Mouse (Mus musculus): ENCODE data around the gene Ace2.

DNA sequence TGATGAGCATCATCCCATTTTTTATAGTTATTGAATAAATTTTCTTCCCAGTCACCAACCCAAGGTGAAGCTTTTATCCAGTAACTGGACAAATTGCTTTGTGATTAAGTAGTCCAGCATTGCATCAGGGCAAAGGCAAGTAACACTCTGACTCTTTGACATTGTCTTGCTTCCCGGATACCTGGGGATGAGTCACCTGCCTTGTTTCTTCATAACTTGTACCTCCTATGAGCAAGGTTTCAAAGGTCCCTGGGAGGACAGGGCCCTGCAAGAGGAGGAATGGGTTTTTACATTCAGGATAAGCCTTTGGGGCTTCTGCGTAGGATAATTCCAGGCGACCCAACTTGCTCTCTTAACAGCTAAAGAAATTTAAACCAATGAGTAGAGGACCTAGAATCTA lies 15.2 kb upstream of the Ace2 start:
- TF ChIP-seq CTCF (IDR thresholded peaks at IDR 0.05; ENCODE audit: borderline replicate concordance, insufficient read depth, low read depth, low read length): no peak
- no peak for TF ChIP-seq POLR2A (IDR thresholded peaks at IDR 0.05; ENCODE audit: borderline replicate concordance, insufficient read depth, low read length)
